Mouse (Mus musculus): ENCODE measurements at regions not wholly inside any gene's neighbourhood (a gene's known extent, or its start where the extent isn't known, plus 50 kb on each side); places are given as distances from the start of the nearest gene placed in this dataset.

DNA sequence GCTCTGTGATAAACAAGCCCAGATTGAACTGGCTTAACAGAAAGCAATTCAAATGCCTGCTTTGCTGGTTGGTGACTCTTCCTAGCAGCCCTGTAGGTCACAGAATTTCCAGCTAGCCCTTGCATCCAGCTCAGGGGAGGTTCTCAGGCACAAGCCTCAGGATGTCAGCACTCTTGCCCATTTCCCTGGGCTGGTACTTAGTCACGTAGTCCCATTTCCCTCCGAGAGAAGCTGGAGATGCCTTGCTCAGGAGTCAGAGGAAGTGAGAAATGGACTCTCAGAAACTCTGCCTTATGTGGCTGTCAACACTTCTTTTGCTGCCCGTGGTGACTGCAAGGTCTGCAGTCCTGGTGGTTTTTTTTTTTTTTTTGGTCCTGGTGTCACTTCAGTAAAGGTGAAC lies 170.8 kb downstream of the Cyp26b1 start:
- Histone ChIP-seq H3K4me3 (ENCODE audit: low read depth, low read length) (no peak overlapping the region), H3K9ac (replicated peaks) (no peak overlapping the region), H3K27me3 (ENCODE audit: insufficient read depth, low read length) (no peaks in the 10 kb centered on the region), H3K4me1 (ENCODE audit: insufficient read depth) (peaks cover 3% of the 10 kb centered on the region; the same call in 1 of the 2 replicates), H3K36me3 (replicated peaks; ENCODE audit: insufficient read depth, low read length) (no peaks in the 10 kb centered on the region), H3K9me3 (ENCODE audit: low read length) (no peaks in the 10 kb centered on the region), H3K27ac (ENCODE audit: low read depth) (no peak overlapping the region), H3K4me2 (ENCODE audit: low read depth, low read length) (no peak overlapping the region)
- no peak for DNase-seq
- no peak for ATAC-seq
- no peak for TF ChIP-seq CTCF (IDR thresholded peaks at IDR 0.05; ENCODE audit: low read depth)
- no peak for TF ChIP-seq EP300 (IDR thresholded peaks at IDR 0.05; ENCODE audit: low read depth)
- 42% methylated on average over 3 of the region's 3 CpGs for WGBS (ENCODE audit: insufficient replicate concordance)

GRCm38 (mm10) chr6:84419691-84420090 lies 174.0 kb downstream of the Cyp26b1 start:
- Histone ChIP-seq H3K9ac (replicated peaks) (no peak overlapping the region), H3K27me3 (ENCODE audit: insufficient read depth, low read length) (no peaks in the 10 kb centered on the region), H3K36me3 (replicated peaks; ENCODE audit: insufficient read depth, low read length) (no peaks in the 10 kb centered on the region), H3K4me2 (ENCODE audit: low read depth, low read length) (no peak overlapping the region), H3K4me3 (ENCODE audit: low read depth, low read length) (no peak overlapping the region), H3K27ac (ENCODE audit: low read depth) (no peak overlapping the region), H3K9me3 (ENCODE audit: low read length) (no peaks in the 10 kb centered on the region), H3K4me1 (ENCODE audit: insufficient read depth) (peaks cover 3% of the 10 kb centered on the region; the same call in 1 of the 2 replicates)
- 75% methylated on average over 2 of the region's 2 CpGs for WGBS (ENCODE audit: insufficient replicate concordance)
- no peak for ATAC-seq
- no peak for TF ChIP-seq CTCF (IDR thresholded peaks at IDR 0.05; ENCODE audit: low read depth)
- no peak for TF ChIP-seq EP300 (IDR thresholded peaks at IDR 0.05; ENCODE audit: low read depth)
- DNase-seq: no peak

DNA sequence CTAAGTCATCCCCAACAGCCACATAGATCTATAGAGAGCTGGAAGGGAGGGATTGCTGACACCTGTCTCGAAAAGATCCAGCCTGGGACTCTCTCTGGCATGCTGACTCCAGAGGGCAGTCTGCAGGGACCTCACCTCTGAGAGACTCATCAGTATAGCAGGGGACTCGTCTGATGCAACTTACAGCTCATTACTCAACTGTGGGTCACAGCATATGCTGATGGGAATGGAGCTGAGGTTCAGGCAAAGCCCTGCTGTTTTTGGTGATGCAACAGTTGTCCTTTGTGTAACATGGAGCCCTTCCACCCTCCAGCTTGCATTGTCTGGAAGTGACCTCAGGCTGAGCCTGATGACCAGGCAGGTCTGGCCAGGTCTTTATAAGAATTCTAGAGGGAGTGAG lies 174.4 kb downstream of the Cyp26b1 start:
- Histone ChIP-seq H3K4me3 (ENCODE audit: low read depth, low read length) (no peak overlapping the region), H3K9me3 (ENCODE audit: low read length) (no peaks in the 10 kb centered on the region), H3K4me1 (ENCODE audit: insufficient read depth) (peaks cover 3% of the 10 kb centered on the region; the same call in 1 of the 2 replicates), H3K27me3 (ENCODE audit: insufficient read depth, low read length) (no peaks in the 10 kb centered on the region), H3K4me2 (ENCODE audit: low read depth, low read length) (no peak overlapping the region), H3K36me3 (replicated peaks; ENCODE audit: insufficient read depth, low read length) (no peaks in the 10 kb centered on the region), H3K27ac (ENCODE audit: low read depth) (no peak overlapping the region), H3K9ac (replicated peaks) (no peak overlapping the region)
- no peak for DNase-seq
- ATAC-seq: peak; percentile 89
- 33% methylated on average over 2 of the region's 2 CpGs for WGBS (ENCODE audit: insufficient replicate concordance)
- TF ChIP-seq CTCF (IDR thresholded peaks at IDR 0.05; ENCODE audit: low read depth): no peak
- TF ChIP-seq EP300 (IDR thresholded peaks at IDR 0.05; ENCODE audit: low read depth): no peak

- H3K9me3 ChIP-seq (ENCODE audit: low read length): no peaks in the 10 kb centered on the region
- H3K9ac ChIP-seq (replicated peaks): no peak overlapping the region
- ATAC-seq (no peak), DNase-seq (no peak)
- H3K27me3 ChIP-seq (ENCODE audit: insufficient read depth, low read length): no peaks in the 10 kb centered on the region
- WGBS (ENCODE audit: insufficient replicate concordance): 65% methylated on average over 11 of the region's 11 CpGs
- H3K4me2 ChIP-seq (ENCODE audit: low read depth, low read length): no peak overlapping the region
- H3K27ac ChIP-seq (ENCODE audit: low read depth): no peak overlapping the region
- no peak overlapping the region for H3K4me3 ChIP-seq (ENCODE audit: low read depth, low read length)
- no peaks in the 10 kb centered on the region for H3K36me3 ChIP-seq (replicated peaks; ENCODE audit: insufficient read depth, low read length)
- no peaks in the 10 kb centered on the region for H3K4me1 ChIP-seq (ENCODE audit: insufficient read depth)
- TF ChIP-seq CTCF (IDR thresholded peaks at IDR 0.05; ENCODE audit: low read depth): no peak
Measured at GRCm38 (mm10) chr6:84416992-84417636, 176.6 kb downstream of the Cyp26b1 start.

- Histone ChIP-seq H3K9ac (replicated peaks) (no peak overlapping the region), H3K36me3 (replicated peaks; ENCODE audit: insufficient read depth, low read length) (no peaks in the 10 kb centered on the region), H3K4me1 (ENCODE audit: insufficient read depth) (no peaks in the 10 kb centered on the region), H3K4me2 (ENCODE audit: low read depth, low read length) (no peak overlapping the region), H3K9me3 (ENCODE audit: low read length) (no peaks in the 10 kb centered on the region), H3K4me3 (ENCODE audit: low read depth, low read length) (no peak overlapping the region), H3K27me3 (ENCODE audit: insufficient read depth, low read length) (no peaks in the 10 kb centered on the region), H3K27ac (ENCODE audit: low read depth) (no peak overlapping the region)
- no peak for DNase-seq
- TF ChIP-seq EP300 (IDR thresholded peaks at IDR 0.05; ENCODE audit: low read depth) (no peak), CTCF (IDR thresholded peaks at IDR 0.05; ENCODE audit: low read depth) (no peak)
- ATAC-seq: no peak
- WGBS (ENCODE audit: insufficient replicate concordance): 66% methylated on average over 5 of the region's 5 CpGs
Measured at GRCm38 (mm10) chr6:84414400-84414799, 179.3 kb downstream of the Cyp26b1 start.

DNA sequence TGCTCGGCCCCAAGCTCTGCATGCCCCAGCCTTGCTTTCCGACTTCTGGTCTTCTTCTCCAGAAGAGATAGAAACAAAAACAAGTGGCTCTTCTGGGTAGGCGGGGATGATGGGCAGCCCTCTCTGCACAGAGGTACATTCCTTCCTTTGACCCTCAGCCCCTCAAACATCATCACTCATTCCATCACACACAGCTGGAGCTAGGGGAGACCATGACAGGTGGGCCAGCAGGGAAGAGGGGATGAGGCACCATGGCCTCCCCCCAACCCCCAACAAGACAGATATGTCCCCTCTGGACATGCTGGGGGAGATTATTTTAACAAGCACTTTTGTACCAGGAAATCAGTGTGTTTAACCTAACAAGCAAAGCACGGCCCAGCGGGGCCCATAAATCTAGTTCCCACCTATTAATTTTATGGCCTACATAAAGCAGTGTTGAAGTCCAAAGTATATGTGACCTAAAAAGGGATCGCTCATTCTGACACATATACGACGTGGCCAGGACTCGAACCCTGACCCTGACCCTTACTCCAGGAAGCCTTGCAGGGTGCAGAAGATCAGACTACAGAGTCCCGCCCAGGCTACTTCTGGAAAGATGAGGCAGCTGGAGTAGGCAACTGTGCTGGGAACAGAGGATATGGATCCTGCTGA lies 183.7 kb downstream of the Cyp26b1 start:
- Histone ChIP-seq H3K27me3 (ENCODE audit: insufficient read depth, low read length) (no peaks in the 10 kb centered on the region), H3K27ac (ENCODE audit: low read depth) (no peak overlapping the region), H3K36me3 (replicated peaks; ENCODE audit: insufficient read depth, low read length) (no peaks in the 10 kb centered on the region), H3K9me3 (ENCODE audit: low read length) (no peaks in the 10 kb centered on the region), H3K9ac (replicated peaks) (no peak overlapping the region), H3K4me1 (ENCODE audit: insufficient read depth) (no peaks in the 10 kb centered on the region), H3K4me3 (ENCODE audit: low read depth, low read length) (no peak overlapping the region), H3K4me2 (ENCODE audit: low read depth, low read length) (no peak overlapping the region)
- ATAC-seq (no peak), DNase-seq (no peak)
- TF ChIP-seq EP300 (IDR thresholded peaks at IDR 0.05; ENCODE audit: low read depth) (no peak), CTCF (IDR thresholded peaks at IDR 0.05; ENCODE audit: low read depth) (no peak)
- WGBS (ENCODE audit: insufficient replicate concordance): 75% methylated on average over 10 of the region's 10 CpGs
